Mouse (Mus musculus): ENCODE data around the gene Irf6. TPM values are rescaled to one million over a fixed set of nuclear protein-coding genes. Genes with fewer than 3 reads are reported as not detected.

Gene Irf6
- total RNA-seq, 2 experiments from 2014 or later, result 0.42 to 0.96 TPM

- no peak for DNase-seq
Measured at GRCm38 (mm10) chr1:193200640-193201382, 47.9 kb downstream of the Irf6 start.

- no peak for DNase-seq
Measured at GRCm38 (mm10) chr1:193201383-193201778, 48.5 kb downstream of the Irf6 start, which contains the start of gene Traf3ip3. Gene Traf3ip3, minus strand, starts transcription at chr1:193201703.

- no peak for DNase-seq
Measured at GRCm38 (mm10) chr1:193203821-193204220, 50.9 kb downstream of the Irf6 start.

GRCm38 (mm10) chr1:193205431-193205830 lies 52.5 kb downstream of the Irf6 start:
- DNase-seq, result no peak

GRCm38 (mm10) chr1:193207503-193207902 lies 54.6 kb downstream of the Irf6 start, which contains the start of gene Lamb3:
Gene Lamb3, plus strand, starts transcription at chr1:193207699.
- no peak for DNase-seq

- peak in 1 of 2 experiments; percentile 50 for DNase-seq
Measured at GRCm38 (mm10) chr1:193208178-193208577, 55.3 kb downstream of the Irf6 start.

GRCm38 (mm10) chr1:193211371-193211770 lies 58.5 kb downstream of the Irf6 start:
- DNase-seq, result no peak

GRCm38 (mm10) chr1:193214053-193214452 lies 61.1 kb downstream of the Irf6 start:
- no peak for DNase-seq

GRCm38 (mm10) chr1:193216000-193216399 lies 63.1 kb downstream of the Irf6 start:
- no peak for DNase-seq

GRCm38 (mm10) chr1:193220408-193220807 lies 67.5 kb downstream of the Irf6 start:
- DNase-seq, result no peak

Other genes with a start within 250 kb of the Irf6 start
- gene Syt14, start 117.3 kb upstream of the Irf6 start, total RNA-seq (2021), result 10 to 100 TPM; 27.2 to 29.0 TPM
- 10 to 100 TPM; 23.4 to 27.5 TPM for gene Diexf, start 22.8 kb upstream of the Irf6 start, total RNA-seq (2021)
- 1 to 10 TPM; 4.4 to 5.6 TPM for gene A130010J15Rik, start 14.9 kb downstream of the Irf6 start, total RNA-seq (2021)
- gene Traf3ip3, start 48.6 kb downstream of the Irf6 start, total RNA-seq (2021), result 1 to 10 TPM; 1.1 to 1.3 TPM
- gene Lamb3, start 54.6 kb downstream of the Irf6 start, total RNA-seq (2021), result 1 to 10 TPM in 1 of 2 experiments, under 1 TPM in 1; 0.56 to 2.8 TPM
- 10 to 100 TPM; 45.1 to 47.1 TPM for gene Hsd11b1, start 111.0 kb downstream of the Irf6 start, total RNA-seq (2021)
- gene G0s2, start 120.1 kb downstream of the Irf6 start, total RNA-seq (2021), result 10 to 100 TPM in 1 of 2 experiments, 1 to 10 TPM in 1; 6.7 to 10.2 TPM
- gene Camk1g, start 217.2 kb downstream of the Irf6 start, total RNA-seq (2021), result 10 to 100 TPM; 23.5 to 26.6 TPM

Data from layer of hippocampus, postnatal 36 days (tissue).